Mouse (Mus musculus) lung, embryonic 15.5 days (tissue): ENCODE results near the gene Rarres1. TPM values are rescaled to one million over a fixed set of nuclear protein-coding genes. Genes with fewer than 3 reads are reported as not detected.
A peak's percentile ranks its signal among the peaks of the same experiment; 100 is the strongest.

ENCODE experiments used
- ATAC-seq: fragments of 200-750 bp; cut with Nextera tagmentation; 2 replicates; pipeline ENCODE4 v1.8.0; 2017; ENCODE audit warnings: moderate number of reproducible peaks, borderline replicate concordance; ENCODE audit not compliant: low FRiP score, low TSS enrichment; ENCODE audit errors: extremely low read depth
- H3K27ac ChIP-seq: fragments of 300-500 bp; sonication (generic); 2 replicates; pipeline ENCODE4 v1.5.1; 2015; ENCODE audit warnings: moderate library complexity, mild to moderate bottlenecking, inconsistent platforms
- H3K27me3 ChIP-seq: fragments of 300-500 bp; sonication (generic); 2 replicates; pipeline ENCODE4 v1.6.1; 2015; ENCODE audit warnings: inconsistent platforms
- H3K36me3 ChIP-seq: fragments of 300-500 bp; sonication (generic); 2 replicates; pipeline ENCODE4 v1.6.1; 2015; ENCODE audit warnings: inconsistent platforms
- H3K4me1 ChIP-seq: fragments of 300-500 bp; sonication (generic); 2 replicates; pipeline ENCODE4 v1.6.1; 2015; ENCODE audit warnings: inconsistent platforms
- H3K4me2 ChIP-seq: fragments of 300-500 bp; sonication (generic); 2 replicates; pipeline ENCODE4 v1.6.1; 2015; ENCODE audit warnings: inconsistent platforms, mild to moderate bottlenecking, moderate library complexity
- H3K4me3 ChIP-seq: fragments of 300-500 bp; sonication (generic); 2 replicates; pipeline ENCODE4 v1.5.1; 2015; ENCODE audit warnings: mild to moderate bottlenecking, inconsistent platforms
- H3K9ac ChIP-seq: fragments of 300-500 bp; sonication (generic); 2 replicates; pipeline ENCODE4 v1.6.1; 2015; ENCODE audit warnings: inconsistent platforms
- H3K9me3 ChIP-seq: fragments of 300-500 bp; sonication (generic); 2 replicates; pipeline ENCODE4 v1.6.1; 2016; ENCODE audit warnings: inconsistent platforms
- WGBS: fragments of 180-500 bp; shearing (Covaris S2); methylation state at CpG from one replicate; pipeline ENCODE4 v1.1.7; 2015; 5-methylcytosine and 5-hydroxymethylcytosine counted together
- polyA plus RNA-seq: library from polyadenylated mRNA; unstranded; fragments of >200 nt; fragmentation: Nextera tagmentation; extraction: Ambion mirVana; gene quantifications from 2 replicates; pipeline ENCODE4 v1.2.1, GENCODE M21; 2015

Gene Rarres1
- 4.9 and 6.8 TPM in 2 replicates for polyA plus RNA-seq

DNA sequence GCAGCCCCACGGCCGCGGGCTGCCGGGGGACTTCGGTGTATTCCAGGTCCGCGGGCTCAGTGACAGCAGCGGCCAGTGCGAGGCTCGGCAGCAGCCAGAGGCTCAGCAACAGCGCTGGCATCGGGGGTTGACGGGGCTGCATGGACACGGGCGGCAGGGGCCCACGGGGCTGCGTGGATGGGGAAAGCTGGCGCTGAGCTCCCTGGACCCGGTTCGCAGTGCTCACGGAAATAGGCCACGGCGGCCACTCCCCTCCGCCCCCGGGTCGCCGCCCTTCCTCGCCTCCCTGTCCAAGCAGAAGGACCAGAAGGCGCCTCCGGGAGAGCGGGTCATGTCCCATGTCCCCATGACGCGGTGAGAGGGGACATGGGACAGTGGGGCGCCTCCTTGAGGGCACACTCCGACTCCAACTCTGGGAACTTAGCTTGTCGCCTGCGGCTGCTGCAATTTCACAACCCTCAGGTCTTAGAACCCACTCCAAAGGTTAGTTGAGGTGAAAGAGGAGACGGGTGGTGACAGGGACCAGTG, at the start of gene Rarres1:
TSS of gene Rarres1 (minus strand) at position 250 of the 528 bp plus-strand sequence.
- WGBS: under 1% methylated on average over 34 of the region's 38 CpGs
- Histone ChIP-seq H3K9ac (peak within 1 kb of the TSS; percentile 46), H3K27me3 (peaks cover 20% of the 10 kb centered on the region), H3K36me3 (no peaks in the 10 kb centered on the region), H3K27ac (no peak within 1 kb of the TSS), H3K4me3 (peak within 1 kb of the TSS; percentile 55), H3K9me3 (no peaks in the 10 kb centered on the region), H3K4me2 (peak within 1 kb of the TSS; percentile 100), H3K4me1 (0 out of 2 replicates have a peak, but pooled peaks cover 5% of the 10 kb centered on the region)
- ATAC-seq: peak; percentile 68; the same call in 1 of the 2 replicates

DNA sequence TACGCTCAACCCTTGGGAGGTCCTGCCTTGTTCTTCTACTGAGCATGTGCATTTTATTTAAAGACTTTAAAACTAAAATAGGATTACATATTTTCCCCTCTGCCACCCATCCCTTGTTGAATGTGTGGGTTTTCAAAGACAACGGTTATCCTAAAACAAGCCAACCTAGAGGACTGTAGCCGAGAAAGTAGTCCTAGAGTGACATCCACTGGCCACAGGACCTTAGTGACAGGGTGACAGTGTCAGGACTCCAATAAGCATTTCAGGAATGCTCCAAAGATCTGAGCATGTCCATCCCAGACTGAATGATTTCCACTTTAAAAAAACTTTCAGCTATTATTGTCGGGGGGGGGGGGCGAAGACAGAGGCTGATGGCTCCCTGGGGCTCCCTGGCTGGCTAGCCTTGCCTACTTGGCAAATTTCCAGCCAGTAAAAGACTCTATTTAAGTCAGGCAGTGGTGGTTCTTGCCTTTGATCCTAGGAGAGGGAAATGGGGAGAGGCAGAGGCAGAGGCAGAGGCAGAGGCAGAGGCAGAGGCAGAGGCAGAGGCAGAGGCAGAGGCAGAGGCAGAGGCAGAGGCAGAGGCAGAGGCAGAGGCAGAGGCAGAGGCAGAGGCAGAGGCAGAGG, 49.5 kb upstream of the Rarres1 start:
- no peaks in the 10 kb centered on the region for H3K36me3 ChIP-seq
- no peak overlapping the region for H3K27ac ChIP-seq
- no peak overlapping the region for H3K4me2 ChIP-seq
- no peaks in the 10 kb centered on the region for H3K9me3 ChIP-seq
- ATAC-seq: no peak
- H3K4me1 ChIP-seq: no peaks in the 10 kb centered on the region
- H3K27me3 ChIP-seq: no peaks in the 10 kb centered on the region
- 45% methylated on average over 5 of the region's 5 CpGs for WGBS
- no peak overlapping the region for H3K9ac ChIP-seq
- H3K4me3 ChIP-seq: no peak overlapping the region

GRCm38 (mm10) chr3:67557718-67558354, 42.5 kb upstream of the Rarres1 start:
- no peaks in the 10 kb centered on the region for H3K4me1 ChIP-seq
- H3K9ac ChIP-seq: no peak overlapping the region
- peak; percentile 42; the same call in 1 of the 2 replicates for ATAC-seq
- H3K9me3 ChIP-seq: no peaks in the 10 kb centered on the region
- WGBS: 57% methylated on average over 14 of the region's 14 CpGs
- no peak overlapping the region for H3K4me3 ChIP-seq
- H3K27ac ChIP-seq: no peak overlapping the region
- H3K27me3 ChIP-seq: no peaks in the 10 kb centered on the region
- no peaks in the 10 kb centered on the region for H3K36me3 ChIP-seq
- H3K4me2 ChIP-seq: peak overlapping the region; percentile 41

DNA sequence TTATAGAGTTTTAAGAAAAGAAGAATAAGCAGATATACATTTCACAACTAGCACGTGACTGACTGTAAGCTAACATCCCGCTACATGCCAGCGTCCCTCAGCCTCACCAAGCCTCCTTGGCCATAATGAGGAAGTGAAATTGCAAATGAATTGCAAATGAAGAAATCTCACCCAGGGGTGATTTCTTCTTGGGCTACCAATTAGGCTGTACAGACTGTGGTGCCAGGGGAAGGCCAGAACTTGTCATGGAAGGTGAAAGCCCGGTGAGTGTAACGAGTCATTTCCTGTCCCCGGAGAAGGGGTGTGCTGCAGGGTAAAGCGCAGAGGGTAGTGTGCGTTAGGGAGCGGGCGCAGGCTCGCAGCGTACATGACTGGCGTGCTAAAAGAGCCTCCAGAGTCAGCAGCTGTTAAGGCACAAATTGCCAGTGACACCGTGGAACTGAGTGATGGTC, 41.9 kb upstream of the Rarres1 start:
- no peak overlapping the region for H3K4me3 ChIP-seq
- H3K27ac ChIP-seq: no peak overlapping the region
- WGBS: 44% methylated on average over 14 of the region's 14 CpGs
- no peak overlapping the region for H3K9ac ChIP-seq
- no peaks in the 10 kb centered on the region for H3K4me1 ChIP-seq
- H3K9me3 ChIP-seq: no peaks in the 10 kb centered on the region
- H3K27me3 ChIP-seq: no peaks in the 10 kb centered on the region
- peak overlapping the region; percentile 41 for H3K4me2 ChIP-seq
- H3K36me3 ChIP-seq: no peaks in the 10 kb centered on the region
- no peak for ATAC-seq

DNA sequence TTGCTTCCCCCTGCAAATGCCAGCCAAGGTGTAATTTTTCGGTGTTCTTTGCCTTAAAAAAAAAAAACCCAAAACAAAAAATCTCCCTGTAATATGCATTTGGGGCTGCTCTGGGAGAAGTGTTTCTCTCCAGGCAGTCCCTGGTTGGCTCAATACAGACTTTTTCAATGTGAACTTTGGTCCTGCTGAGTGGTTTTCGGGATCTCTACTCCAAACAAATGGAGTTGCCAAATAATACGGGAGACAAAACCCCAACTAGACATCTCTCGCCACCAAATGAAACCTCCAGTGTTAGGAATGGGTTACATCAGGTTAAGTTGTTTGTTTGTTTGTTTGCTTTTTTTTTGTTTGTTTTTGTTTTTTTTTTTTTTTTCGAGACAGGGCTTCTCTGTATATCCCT, 39.9 kb upstream of the Rarres1 start:
- ATAC-seq: no peak
- Histone ChIP-seq H3K9me3 (no peaks in the 10 kb centered on the region), H3K27ac (no peak overlapping the region), H3K9ac (no peak overlapping the region), H3K4me3 (no peak overlapping the region), H3K27me3 (no peaks in the 10 kb centered on the region), H3K4me1 (no peaks in the 10 kb centered on the region), H3K36me3 (no peaks in the 10 kb centered on the region), H3K4me2 (no peak overlapping the region)
- WGBS: 71% methylated on average over 5 of the region's 5 CpGs

- Histone ChIP-seq H3K27me3 (no peaks in the 10 kb centered on the region), H3K4me3 (no peak overlapping the region), H3K4me1 (no peaks in the 10 kb centered on the region), H3K4me2 (no peak overlapping the region), H3K9ac (no peak overlapping the region), H3K36me3 (no peaks in the 10 kb centered on the region), H3K27ac (no peak overlapping the region), H3K9me3 (no peaks in the 10 kb centered on the region)
- 56% methylated on average over 5 of the region's 5 CpGs for WGBS
- no peak for ATAC-seq
These were observed 38.7 kb upstream of the Rarres1 start for GRCm38 (mm10) chr3:67553927-67554448.

DNA sequence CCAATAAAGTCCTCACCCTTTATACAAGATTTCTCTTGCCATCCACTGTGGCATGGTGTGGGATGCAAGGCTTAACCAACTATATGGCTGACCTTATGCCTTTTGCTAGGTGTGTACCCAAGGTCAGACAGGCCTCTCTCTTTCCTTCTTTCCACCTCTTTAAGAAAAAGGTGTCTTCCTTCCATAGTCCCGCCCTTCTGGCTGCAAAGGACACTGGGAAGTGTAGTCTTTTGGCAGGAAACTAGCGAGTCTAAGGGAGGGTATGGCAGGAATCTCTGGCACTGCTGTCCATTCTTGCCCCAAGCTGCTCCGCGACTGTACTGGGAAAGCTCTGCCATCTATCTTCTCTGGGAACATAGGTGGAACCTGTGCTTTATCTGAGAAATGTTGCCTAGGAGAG, 38.0 kb upstream of the Rarres1 start:
- H3K36me3 ChIP-seq: no peaks in the 10 kb centered on the region
- 22% methylated on average over 4 of the region's 4 CpGs for WGBS
- H3K9ac ChIP-seq: no peak overlapping the region
- no peak overlapping the region for H3K4me3 ChIP-seq
- H3K27me3 ChIP-seq: no peaks in the 10 kb centered on the region
- no peaks in the 10 kb centered on the region for H3K9me3 ChIP-seq
- no peak overlapping the region for H3K27ac ChIP-seq
- H3K4me2 ChIP-seq: no peak overlapping the region
- ATAC-seq: no peak
- H3K4me1 ChIP-seq: no peaks in the 10 kb centered on the region

DNA sequence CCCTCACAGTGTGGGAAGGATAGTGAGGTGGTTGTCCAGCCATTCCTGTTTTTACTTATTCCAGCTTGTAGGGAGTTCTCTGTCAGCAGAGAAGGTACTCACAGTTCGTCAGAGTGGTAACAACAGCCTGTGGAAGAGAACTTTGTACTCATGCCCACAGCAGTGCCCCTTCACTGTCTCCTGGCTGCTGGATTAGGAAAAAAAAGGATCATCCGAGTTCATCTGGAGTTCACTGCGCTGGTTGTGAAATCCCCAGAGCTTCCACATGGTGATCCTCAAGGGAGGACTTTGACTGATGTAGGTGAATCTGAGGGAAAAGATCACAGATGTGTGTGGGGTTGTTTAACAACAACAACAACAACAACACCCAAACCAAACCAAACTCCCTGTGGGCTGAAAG, 35.9 kb upstream of the Rarres1 start:
- Histone ChIP-seq H3K36me3 (no peaks in the 10 kb centered on the region), H3K9me3 (no peaks in the 10 kb centered on the region), H3K4me2 (no peak overlapping the region), H3K9ac (no peak overlapping the region), H3K4me1 (no peaks in the 10 kb centered on the region), H3K27me3 (no peaks in the 10 kb centered on the region), H3K27ac (no peak overlapping the region), H3K4me3 (no peak overlapping the region)
- no peak for ATAC-seq
- WGBS: 25% methylated on average over 3 of the region's 3 CpGs

DNA sequence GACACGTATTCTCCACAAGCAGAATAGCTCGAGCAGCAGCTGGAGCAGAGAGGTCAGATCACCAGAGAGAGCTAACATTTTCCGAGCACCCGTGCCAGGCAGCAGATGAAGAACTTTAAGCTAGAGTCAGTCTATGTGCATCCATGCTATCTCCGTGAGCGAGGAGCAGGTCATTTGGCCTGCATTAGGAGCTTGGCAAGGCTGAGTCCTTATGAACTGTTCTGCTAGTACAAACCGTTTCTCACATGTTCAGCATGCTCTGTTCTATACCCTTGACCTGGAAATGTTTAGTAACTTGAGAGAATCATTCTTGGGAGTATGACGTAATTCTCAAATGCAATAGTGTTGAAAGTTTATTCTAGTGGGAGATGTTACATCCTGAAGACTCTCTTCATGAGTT, 28.3 kb upstream of the Rarres1 start:
- H3K27me3 ChIP-seq: no peaks in the 10 kb centered on the region
- H3K4me2 ChIP-seq: no peak overlapping the region
- H3K4me1 ChIP-seq: no peaks in the 10 kb centered on the region
- no peak overlapping the region for H3K27ac ChIP-seq
- ATAC-seq: no peak
- no peak overlapping the region for H3K9ac ChIP-seq
- H3K9me3 ChIP-seq: no peaks in the 10 kb centered on the region
- no peaks in the 10 kb centered on the region for H3K36me3 ChIP-seq
- no peak overlapping the region for H3K4me3 ChIP-seq
- 60% methylated on average over 8 of the region's 8 CpGs for WGBS

DNA sequence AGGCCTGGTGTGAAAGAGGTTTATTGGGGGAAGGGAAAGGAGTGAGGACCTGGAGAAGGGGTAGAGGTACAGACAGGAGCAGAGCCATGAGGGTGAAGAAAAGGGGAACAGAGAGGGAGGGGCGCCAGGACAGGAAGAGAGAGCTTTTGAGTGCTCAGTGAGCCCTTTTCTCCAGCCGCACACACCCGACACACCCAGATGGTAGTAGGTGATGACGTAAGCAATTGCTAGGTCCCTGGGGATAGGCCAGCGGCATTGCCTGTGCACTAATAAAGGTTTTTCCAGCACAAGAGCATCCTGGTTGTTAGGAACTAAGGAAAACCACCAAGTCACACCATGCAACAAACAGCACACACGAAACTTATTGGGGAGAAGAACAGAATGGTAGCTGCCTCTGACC, 9.4 kb upstream of the Rarres1 start:
- 79% methylated on average over 6 of the region's 6 CpGs for WGBS

GRCm38 (mm10) chr3:67522709-67523108, 7.4 kb upstream of the Rarres1 start:
- ATAC-seq: no peak

More for the DNA sequence above, 9.4 kb upstream of the Rarres1 start:
- no peaks in the 10 kb centered on the region for H3K9me3 ChIP-seq
- no peaks in the 10 kb centered on the region for H3K27me3 ChIP-seq
- no peak for ATAC-seq
- H3K27ac ChIP-seq: no peak overlapping the region
- H3K4me2 ChIP-seq: no peak overlapping the region
- H3K4me3 ChIP-seq: no peak overlapping the region
- H3K9ac ChIP-seq: no peak overlapping the region
- no peaks in the 10 kb centered on the region for H3K4me1 ChIP-seq
- no peaks in the 10 kb centered on the region for H3K36me3 ChIP-seq

DNA sequence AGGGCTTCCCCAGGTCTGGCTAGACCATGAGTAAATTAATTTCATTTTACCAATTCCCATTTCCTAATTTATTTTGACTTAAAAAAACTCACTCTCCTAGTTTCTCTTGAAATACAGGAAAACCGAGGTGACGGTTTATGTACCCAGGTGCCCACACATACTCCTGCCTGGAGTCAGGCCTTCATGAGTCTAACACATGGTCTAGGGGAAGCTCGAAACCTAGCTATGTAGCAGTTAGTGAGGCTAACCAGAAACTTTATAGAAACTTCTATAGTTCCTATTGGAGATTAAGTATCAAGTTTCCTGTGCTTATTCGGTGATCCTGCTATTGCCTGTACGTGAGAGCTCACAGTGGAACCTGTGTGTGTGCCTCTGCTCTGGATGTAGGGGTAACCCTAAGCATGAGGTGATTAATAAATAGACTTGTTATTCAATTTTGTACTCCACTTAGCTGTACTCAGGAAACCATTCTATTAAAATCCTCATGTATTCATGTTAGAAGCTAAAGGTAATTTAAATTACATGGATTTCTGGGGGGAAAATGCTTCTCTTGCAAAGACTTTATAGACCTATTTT, 5.3 kb upstream of the Rarres1 start:
- no peak overlapping the region for H3K27ac ChIP-seq
- ATAC-seq: no peak
- H3K9ac ChIP-seq: no peak overlapping the region
- no peaks in the 10 kb centered on the region for H3K4me1 ChIP-seq
- no peak overlapping the region for H3K4me3 ChIP-seq
- 82% methylated on average over 5 of the region's 5 CpGs for WGBS
- peaks cover 7% of the 10 kb centered on the region for H3K27me3 ChIP-seq
- H3K36me3 ChIP-seq: no peaks in the 10 kb centered on the region
- H3K4me2 ChIP-seq: no peak overlapping the region
- no peaks in the 10 kb centered on the region for H3K9me3 ChIP-seq

More at GRCm38 (mm10) chr3:67522709-67523108, 7.4 kb upstream of the Rarres1 start:
- H3K36me3 ChIP-seq: no peaks in the 10 kb centered on the region
- H3K4me3 ChIP-seq: no peak overlapping the region
- no peak overlapping the region for H3K9ac ChIP-seq
- no peaks in the 10 kb centered on the region for H3K9me3 ChIP-seq
- WGBS: 76% methylated on average over 8 of the region's 8 CpGs
- H3K4me2 ChIP-seq: no peak overlapping the region
- no peak overlapping the region for H3K27ac ChIP-seq
- H3K27me3 ChIP-seq: no peaks in the 10 kb centered on the region
- no peaks in the 10 kb centered on the region for H3K4me1 ChIP-seq
